Mouse (Mus musculus) midbrain, embryonic 11.5 days (tissue): ENCODE results near the gene Serhl. TPM values are rescaled to one million over a fixed set of nuclear protein-coding genes. Genes with fewer than 3 reads are reported as not detected.

Experiments used
- ATAC-seq: fragments of 200-750 bp; cut with Nextera tagmentation; 2 replicates; pipeline ENCODE4 v1.8.0; 2017; ENCODE audit warnings: moderate TSS enrichment, moderate library complexity; ENCODE audit not compliant: low FRiP score
- DNase-seq: peaks from one replicate; pipeline ENCODE4 v3.0.0; 2015; ENCODE audit warnings: low spot score; ENCODE audit errors: missing footprints
- H3K27ac ChIP-seq: fragments of 300-500 bp; sonication (generic); 2 replicates; pipeline ENCODE4 v1.5.1; 2014; ENCODE audit warnings: low read depth, low read length
- H3K27me3 ChIP-seq: fragments of 300-500 bp; sonication (generic); 2 replicates; pipeline ENCODE4 v1.6.1; 2014; ENCODE audit warnings: mild to moderate bottlenecking, low read length, moderate library complexity, mixed read lengths; ENCODE audit not compliant: control insufficient read depth, insufficient read depth
- H3K36me3 ChIP-seq: fragments of 300-500 bp; sonication (generic); 2 replicates; pipeline ENCODE4 v1.6.1; 2014; ENCODE audit warnings: mild to moderate bottlenecking, low read length, moderate library complexity, mixed read lengths; ENCODE audit not compliant: control insufficient read depth, insufficient read depth
- H3K4me1 ChIP-seq: fragments of 300-500 bp; sonication (generic); 2 replicates; pipeline ENCODE4 v1.6.1; 2014; ENCODE audit warnings: low read length; ENCODE audit not compliant: control insufficient read depth, insufficient read depth
- H3K4me2 ChIP-seq: fragments of 300-500 bp; sonication (generic); 2 replicates; pipeline ENCODE4 v1.6.1; 2014; ENCODE audit warnings: mild to moderate bottlenecking, moderate library complexity
- H3K4me3 ChIP-seq: fragments of 300-500 bp; sonication (generic); 2 replicates; pipeline ENCODE4 v1.5.1; 2014; ENCODE audit warnings: low read depth, low read length
- H3K9ac ChIP-seq: fragments of 300-500 bp; sonication (generic); 2 replicates; pipeline ENCODE4 v1.6.1; 2014; ENCODE audit warnings: low read length
- H3K9me3 ChIP-seq: fragments of 300-500 bp; sonication (generic); 2 replicates; pipeline ENCODE4 v1.6.1; 2016; ENCODE audit warnings: low read length; ENCODE audit not compliant: control insufficient read depth
- WGBS: fragments of 180-500 bp; shearing (Covaris S2); extraction: QIAGEN DNeasy Blood & Tissue Kit; methylation state at CpG from one replicate; pipeline ENCODE4 v1.1.7; 2014; 5-methylcytosine and 5-hydroxymethylcytosine counted together
- polyA plus RNA-seq: library from polyadenylated mRNA; unstranded; fragments of >200 nt; fragmentation: Nextera tagmentation; extraction: Ambion mirVana; gene quantifications from 2 replicates; pipeline ENCODE4 v1.2.1, GENCODE M21; 2014

Gene Serhl
- polyA plus RNA-seq, 1 experiment from 2014 or later: 47.0 TPM

DNA sequence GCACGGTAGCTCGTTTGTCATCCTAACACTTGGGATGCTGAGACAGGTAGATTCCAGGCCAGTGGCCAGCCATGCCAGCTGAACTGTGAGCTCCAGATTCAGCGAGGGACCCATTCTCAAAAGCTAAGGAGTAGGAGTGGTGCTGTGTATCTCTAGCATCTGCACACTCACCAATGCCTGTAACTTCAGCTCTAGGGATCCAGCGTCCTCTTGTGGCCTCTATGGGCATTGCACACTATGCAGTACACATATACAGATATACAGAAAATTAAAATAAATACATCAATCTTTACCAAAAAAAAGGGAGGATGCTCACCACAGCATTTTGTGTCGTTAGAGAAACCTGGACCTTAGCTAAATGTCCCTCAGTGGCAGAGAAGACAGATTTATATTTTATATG, 17.6 kb upstream of the Serhl start:
- Histone ChIP-seq H3K9ac (no peak overlapping the region), H3K27me3 (no peaks in the 10 kb centered on the region), H3K36me3 (no peaks in the 10 kb centered on the region), H3K9me3 (no peaks in the 10 kb centered on the region), H3K4me1 (no peaks in the 10 kb centered on the region; the same call in 1 of the 2 replicates), H3K4me2 (no peak overlapping the region), H3K4me3 (no peak overlapping the region), H3K27ac (no peak overlapping the region)
- ATAC-seq (no peak), DNase-seq (peak; percentile 66)
- WGBS: 86% methylated on average over 5 of the region's 5 CpGs

DNA sequence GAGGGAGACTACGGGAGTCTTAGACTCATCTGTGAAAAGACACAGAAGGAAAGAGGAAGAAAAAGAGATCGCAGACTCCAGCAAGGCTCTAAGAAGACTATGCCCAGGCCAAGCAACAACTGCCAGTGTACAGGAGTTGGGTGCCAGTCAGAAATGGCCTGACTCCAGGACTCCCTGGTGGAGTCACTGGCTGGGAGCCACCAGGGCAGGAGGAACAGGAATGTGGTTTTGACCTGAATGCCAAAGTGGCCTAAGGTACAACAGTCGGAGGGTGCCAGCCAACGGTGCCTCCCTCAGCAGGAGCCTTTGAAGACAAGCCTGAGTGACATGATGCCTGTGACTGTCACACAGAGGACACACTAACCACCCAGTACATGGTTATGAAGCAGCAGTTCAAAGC, 15.1 kb upstream of the Serhl start:
- H3K27me3 ChIP-seq: no peaks in the 10 kb centered on the region
- H3K36me3 ChIP-seq: no peaks in the 10 kb centered on the region
- H3K9ac ChIP-seq: no peak overlapping the region
- H3K27ac ChIP-seq: no peak overlapping the region
- no peak overlapping the region for H3K4me3 ChIP-seq
- H3K4me1 ChIP-seq: no peaks in the 10 kb centered on the region; the same call in 1 of the 2 replicates
- no peak for ATAC-seq
- DNase-seq: no peak
- no peak overlapping the region for H3K4me2 ChIP-seq
- WGBS: 87% methylated on average over 4 of the region's 4 CpGs
- no peaks in the 10 kb centered on the region for H3K9me3 ChIP-seq

DNA sequence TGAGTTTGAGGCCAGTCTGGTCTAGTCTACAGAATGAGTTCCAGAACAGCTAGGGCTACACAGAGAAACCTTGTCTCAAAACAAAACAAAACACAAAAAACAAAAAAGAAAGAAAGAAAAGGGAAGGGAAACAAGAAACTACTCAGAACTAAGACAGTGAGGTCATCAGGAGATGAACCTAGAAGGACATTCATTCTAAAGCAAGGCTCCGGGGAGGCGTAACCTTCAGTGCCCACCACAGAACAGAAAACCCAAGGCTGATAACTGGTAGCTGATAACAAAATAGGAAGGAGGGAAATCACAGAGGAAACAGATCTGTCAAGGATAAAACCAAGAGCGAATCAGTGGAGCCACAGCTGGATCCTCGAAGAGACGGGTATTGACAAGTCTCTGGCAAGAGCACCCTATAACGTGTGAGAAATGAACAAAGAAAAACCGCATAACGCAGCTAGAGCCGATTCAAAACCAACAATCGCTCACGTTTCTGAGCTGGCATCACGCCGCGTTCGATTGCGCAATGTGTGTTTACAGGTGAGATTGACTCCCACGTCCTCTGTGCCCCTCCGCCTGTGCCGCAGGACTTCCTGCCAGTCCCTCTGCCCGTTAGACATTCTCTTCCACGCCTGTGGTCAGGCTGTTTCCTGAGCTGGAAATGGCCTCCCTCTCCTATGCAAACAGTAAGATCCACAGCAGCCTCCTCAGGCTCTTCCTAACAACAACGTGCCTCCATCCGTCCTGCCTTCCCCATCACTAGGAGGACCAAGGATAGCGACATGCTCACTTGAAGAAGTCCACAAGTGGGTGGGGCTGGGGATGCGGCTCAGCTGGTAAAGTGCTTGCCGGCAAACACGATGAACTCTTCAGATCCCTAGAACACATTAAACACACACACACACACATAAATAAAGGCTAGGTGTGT, 13.4 kb upstream of the Serhl start:
- DNase-seq (no peak), ATAC-seq (no peak)
- no peaks in the 10 kb centered on the region; the same call in 1 of the 2 replicates for H3K4me1 ChIP-seq
- no peaks in the 10 kb centered on the region for H3K9me3 ChIP-seq
- H3K4me2 ChIP-seq: no peak overlapping the region
- H3K27ac ChIP-seq: no peak overlapping the region
- H3K36me3 ChIP-seq: no peaks in the 10 kb centered on the region
- H3K27me3 ChIP-seq: no peaks in the 10 kb centered on the region
- no peak overlapping the region for H3K4me3 ChIP-seq
- WGBS: 68% methylated on average over 27 of the region's 27 CpGs
- no peak overlapping the region for H3K9ac ChIP-seq

DNA sequence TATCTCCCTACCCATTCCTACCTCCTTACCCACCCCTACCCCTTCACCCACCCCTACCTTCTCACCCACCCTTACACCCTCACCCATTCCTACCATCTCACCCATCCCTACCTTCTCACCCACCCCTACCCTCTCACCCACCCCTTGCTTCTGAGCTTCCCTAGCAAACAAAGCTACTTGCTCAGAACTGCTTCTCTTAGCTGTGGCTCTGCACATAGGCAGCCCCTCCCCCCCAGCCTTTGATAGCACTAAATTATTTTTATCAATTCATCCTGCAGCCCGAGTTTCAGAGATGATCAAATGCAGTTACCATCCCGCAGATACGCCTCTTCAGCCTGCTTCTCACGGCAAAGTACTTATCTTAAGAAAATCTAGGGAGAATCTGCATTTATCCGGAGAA, 5.8 kb upstream of the Serhl start:
- H3K36me3 ChIP-seq: no peaks in the 10 kb centered on the region
- H3K4me3 ChIP-seq: no peak overlapping the region
- WGBS: 66% methylated on average over 5 of the region's 5 CpGs
- H3K27me3 ChIP-seq: peaks cover 2% of the 10 kb centered on the region
- DNase-seq (no peak), ATAC-seq (no peak)
- no peak overlapping the region for H3K9ac ChIP-seq
- peaks cover 6% of the 10 kb centered on the region for H3K4me1 ChIP-seq
- H3K27ac ChIP-seq: no peak overlapping the region
- no peaks in the 10 kb centered on the region for H3K9me3 ChIP-seq
- H3K4me2 ChIP-seq: no peak overlapping the region

DNA sequence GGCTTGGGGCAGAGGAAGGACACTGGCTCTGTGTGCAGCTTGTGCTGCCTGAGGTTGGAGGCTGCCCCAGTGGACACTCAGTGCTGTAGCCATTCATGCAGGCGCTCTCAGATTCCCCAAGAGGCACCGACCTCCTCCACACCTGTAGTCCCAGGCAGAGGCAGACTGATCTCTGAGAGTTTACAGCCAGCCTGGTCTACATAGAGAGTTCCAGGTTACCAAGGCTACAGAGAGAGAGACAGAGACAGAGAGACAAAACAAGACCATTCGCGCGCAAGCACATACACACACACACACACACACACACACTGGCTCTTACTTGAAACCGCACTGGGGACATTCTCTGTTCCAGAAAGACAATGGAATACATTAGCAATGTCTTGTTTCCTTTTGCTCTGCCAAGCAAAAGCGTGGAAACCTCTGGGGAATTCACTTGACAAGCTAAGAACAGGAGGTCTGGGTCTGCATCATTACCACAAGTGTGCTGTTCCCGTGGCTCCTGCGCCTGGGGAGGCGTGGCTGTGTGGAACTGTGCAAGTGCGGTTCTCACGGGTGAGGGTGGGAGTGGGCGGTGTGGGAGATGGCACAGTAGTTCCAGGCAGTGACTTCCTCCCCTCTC, 5.2 kb upstream of the Serhl start:
- H3K27ac ChIP-seq: no peak overlapping the region
- no peak overlapping the region for H3K4me3 ChIP-seq
- H3K9ac ChIP-seq: no peak overlapping the region
- 64% methylated on average over 13 of the region's 13 CpGs for WGBS
- no peak overlapping the region for H3K4me2 ChIP-seq
- H3K36me3 ChIP-seq: no peaks in the 10 kb centered on the region
- ATAC-seq: peak; percentile 55; the same call in 1 of the 2 replicates
- no peaks in the 10 kb centered on the region for H3K9me3 ChIP-seq
- peaks cover 2% of the 10 kb centered on the region for H3K27me3 ChIP-seq
- DNase-seq: peak; percentile 86
- H3K4me1 ChIP-seq: peaks cover 11% of the 10 kb centered on the region

DNA sequence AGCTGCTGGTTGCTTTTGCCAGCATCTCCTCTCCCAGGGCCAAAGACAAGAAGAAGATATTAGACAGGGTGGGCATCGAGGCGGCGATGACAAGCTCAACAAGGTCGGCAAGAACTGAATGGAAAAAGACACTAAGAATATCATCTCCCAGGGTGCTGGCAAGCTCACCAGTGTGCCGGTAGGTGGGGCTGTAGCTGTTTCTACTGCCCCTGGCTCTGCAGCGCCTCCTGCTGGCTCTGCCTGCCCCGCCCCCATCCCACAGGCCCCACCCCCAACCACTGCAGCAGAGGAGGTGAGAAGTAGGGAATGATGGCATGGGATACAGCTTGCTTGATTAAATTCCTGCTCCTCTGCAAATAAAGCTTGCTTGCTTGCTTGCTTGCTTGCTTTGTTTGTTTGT, 3.4 kb upstream of the Serhl start:
- WGBS: 41% methylated on average over 7 of the region's 7 CpGs
- H3K4me1 ChIP-seq: peaks cover 14% of the 10 kb centered on the region
- H3K9ac ChIP-seq: no peak overlapping the region
- DNase-seq (peak; percentile 84), ATAC-seq (no peak)
- peaks cover 9% of the 10 kb centered on the region for H3K27me3 ChIP-seq
- H3K27ac ChIP-seq: no peak overlapping the region
- H3K4me3 ChIP-seq: no peak overlapping the region
- H3K9me3 ChIP-seq: no peaks in the 10 kb centered on the region
- no peak overlapping the region for H3K4me2 ChIP-seq
- no peaks in the 10 kb centered on the region for H3K36me3 ChIP-seq

DNA sequence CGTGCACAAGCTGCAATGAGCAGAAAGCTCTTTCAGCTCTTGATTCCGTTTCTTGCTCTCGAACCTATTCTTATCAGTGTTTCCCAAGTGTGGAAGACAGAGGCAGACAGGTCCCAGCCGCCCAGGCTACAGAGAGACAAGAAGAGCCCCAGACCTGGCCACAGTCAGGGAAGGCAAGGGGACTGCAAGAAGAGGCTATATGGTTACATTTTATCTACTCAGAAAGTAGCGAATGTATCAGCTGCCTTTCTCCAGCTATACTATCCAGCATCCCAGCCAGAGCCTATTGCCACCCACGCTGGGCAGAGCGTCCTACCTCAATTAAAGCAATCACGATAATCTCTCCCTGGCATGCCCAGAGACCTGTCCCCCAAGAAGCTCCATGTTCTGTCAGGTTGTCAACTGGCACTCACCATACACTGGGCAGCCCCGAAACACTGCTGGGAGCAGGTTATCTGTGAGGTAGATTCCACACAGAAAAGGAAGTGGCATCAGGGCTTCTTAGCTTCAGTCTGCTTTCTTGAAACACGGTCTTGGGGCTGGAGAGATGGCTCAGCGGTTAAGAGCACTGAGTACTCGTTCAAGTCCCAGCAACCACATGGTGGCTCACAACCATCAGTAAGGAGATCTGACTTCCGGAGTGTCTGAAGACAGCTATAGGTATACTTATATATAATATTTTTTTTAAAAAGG, 2.5 kb upstream of the Serhl start:
- no peak overlapping the region for H3K27ac ChIP-seq
- no peak overlapping the region for H3K4me3 ChIP-seq
- H3K9ac ChIP-seq: no peak overlapping the region
- DNase-seq (peak; percentile 60), ATAC-seq (no peak)
- H3K9me3 ChIP-seq: no peaks in the 10 kb centered on the region
- H3K4me1 ChIP-seq: peaks cover 14% of the 10 kb centered on the region
- H3K36me3 ChIP-seq: no peaks in the 10 kb centered on the region
- H3K27me3 ChIP-seq: peaks cover 9% of the 10 kb centered on the region
- H3K4me2 ChIP-seq: no peak overlapping the region
- WGBS: 84% methylated on average over 13 of the region's 13 CpGs

DNA sequence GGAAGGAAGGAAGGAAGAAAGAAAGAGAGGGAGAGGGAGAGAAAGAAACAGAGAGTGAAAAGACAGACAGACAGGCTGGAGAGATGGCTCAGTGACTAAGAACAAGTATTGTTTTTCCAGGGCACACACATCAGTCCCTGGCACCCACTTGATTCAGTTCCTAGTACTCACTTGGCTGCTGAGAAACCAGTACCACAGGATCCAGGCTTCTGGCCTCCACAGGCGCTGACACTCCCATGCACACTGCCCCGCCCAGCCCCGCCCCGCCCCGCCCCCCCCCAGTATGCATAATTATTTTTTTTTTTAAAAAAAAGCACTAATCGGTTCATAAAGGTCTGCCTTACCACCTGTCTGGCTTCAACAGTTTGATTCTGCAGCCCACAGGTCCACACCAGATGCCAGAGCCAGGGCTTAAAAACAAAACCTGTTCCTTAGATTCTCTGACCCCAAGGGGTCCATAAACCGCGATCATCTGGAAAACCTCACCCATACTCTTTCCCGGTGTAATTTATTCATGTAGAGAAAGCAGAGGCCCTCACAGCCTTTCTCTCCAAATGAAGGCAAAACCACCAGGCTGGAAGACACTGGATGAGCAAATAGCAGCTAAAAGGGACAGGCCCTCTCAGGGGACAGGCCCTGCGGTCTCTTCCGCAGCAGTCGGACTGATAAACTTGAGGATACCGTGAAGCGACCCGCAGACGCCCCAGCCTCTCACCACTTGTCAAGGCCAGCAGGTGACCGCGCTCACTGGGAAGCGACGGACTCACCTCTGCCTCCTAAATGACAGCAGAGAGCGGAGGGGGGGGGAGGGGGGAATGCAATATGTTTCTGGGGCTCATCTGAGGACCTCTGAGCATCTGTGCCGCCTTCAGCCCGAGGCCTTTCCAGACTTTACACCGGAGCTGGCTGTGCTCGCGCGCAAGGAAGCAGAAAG, 544 bp upstream of the Serhl start:
- WGBS: 6% methylated on average over 27 of the region's 27 CpGs
- peaks cover 9% of the 10 kb centered on the region for H3K27me3 ChIP-seq
- H3K9me3 ChIP-seq: no peaks in the 10 kb centered on the region
- H3K36me3 ChIP-seq: no peaks in the 10 kb centered on the region
- peak overlapping the region; percentile 29 for H3K4me2 ChIP-seq
- H3K4me3 ChIP-seq: no peak overlapping the region
- no peak overlapping the region for H3K27ac ChIP-seq
- H3K9ac ChIP-seq: peak overlapping the region; percentile 38
- ATAC-seq: no peak
- peaks cover 12% of the 10 kb centered on the region for H3K4me1 ChIP-seq
- peak; percentile 87 for DNase-seq
